9 mouse cellular contexts compared by ENCODE assay signal in genomic region chr16:86882529-86882928, GRCm38 (mm10).
DNase-seq lines count a peak whose midpoint lies in the region; ATAC-seq and TF ChIP-seq lines count a peak whose summit lies in the region.
"Had no signal": no experiment of that assay in that cellular context is flagged by ENCODE, and none has a peak within 500 bp of the region (broad histone marks: within the 10 kb centered on the region; RNA-seq: fewer than 3 reads in every experiment).

No protein-coding gene starts in this region.

- no peak for ATAC-seq in midbrain, embryonic 13.5 days
- peak; percentile 77 for ATAC-seq in lung, embryonic 14.5 days (ENCODE audit: insufficient read depth)
- ATAC-seq in CD4-positive, CD25-positive, alpha-beta regulatory T cell, adult 4 months: no peak

- H3K4me1 ChIP-seq in midbrain, embryonic 10.5 days: no peaks in the 10 kb centered on the region
- H3K4me1 ChIP-seq in midbrain, embryonic 13.5 days (replicated peaks): no peaks in the 10 kb centered on the region
- H3K4me1 ChIP-seq in lung, embryonic 14.5 days (ENCODE audit: insufficient read depth): no peaks in the 10 kb centered on the region

- H3K9me3 ChIP-seq in midbrain, embryonic 10.5 days (replicated peaks): no peaks in the 10 kb centered on the region
- H3K9me3 ChIP-seq in midbrain, embryonic 13.5 days: no peaks in the 10 kb centered on the region
- H3K9me3 ChIP-seq in lung, embryonic 14.5 days (ENCODE audit: low read depth, low read length): no peaks in the 10 kb centered on the region

- H3K27ac ChIP-seq in midbrain, embryonic 10.5 days (replicated peaks): no peak overlapping the region
- no peak overlapping the region for H3K27ac ChIP-seq in midbrain, embryonic 13.5 days
- no peak overlapping the region for H3K27ac ChIP-seq in lung, embryonic 14.5 days (ENCODE audit: low read depth)
- H3K27ac ChIP-seq: macrophage had no signal

- WGBS in midbrain, embryonic 10.5 days: 41% methylated on average over 6 of the region's 6 CpGs
- WGBS in midbrain, embryonic 13.5 days: 43% methylated on average over 6 of the region's 6 CpGs
- WGBS in lung, embryonic 14.5 days: 13% methylated on average over 6 of the region's 6 CpGs

- H3K4me2 ChIP-seq in midbrain, embryonic 13.5 days (replicated peaks): no peak overlapping the region
- no peak overlapping the region for H3K4me2 ChIP-seq in lung, embryonic 14.5 days

- no peaks in the 10 kb centered on the region for H3K36me3 ChIP-seq in midbrain, embryonic 10.5 days
- no peaks in the 10 kb centered on the region for H3K36me3 ChIP-seq in midbrain, embryonic 13.5 days
- H3K36me3 ChIP-seq in lung, embryonic 14.5 days (ENCODE audit: insufficient read depth): no peaks in the 10 kb centered on the region

- H3K4me3 ChIP-seq in midbrain, embryonic 10.5 days: no peak overlapping the region
- no peak overlapping the region for H3K4me3 ChIP-seq in midbrain, embryonic 13.5 days (replicated peaks)
- no peak overlapping the region for H3K4me3 ChIP-seq in lung, embryonic 14.5 days (ENCODE audit: low read depth, low read length)

- no peaks in the 10 kb centered on the region for H3K27me3 ChIP-seq in midbrain, embryonic 10.5 days (ENCODE audit: low read depth, poor library complexity, severe bottlenecking)
- no peaks in the 10 kb centered on the region for H3K27me3 ChIP-seq in midbrain, embryonic 13.5 days
- no peaks in the 10 kb centered on the region for H3K27me3 ChIP-seq in lung, embryonic 14.5 days (ENCODE audit: insufficient read depth, low read length)

- no peak overlapping the region for H3K9ac ChIP-seq in midbrain, embryonic 13.5 days (replicated peaks)
- H3K9ac ChIP-seq in lung, embryonic 14.5 days: no peak overlapping the region

- peak; percentile 92 for TF ChIP-seq CTCF in lung, embryonic 14.5 days (IDR thresholded peaks at IDR 0.05; ENCODE audit: low read depth)

- peak; percentile 39 for DNase-seq in midbrain, embryonic 10.5 days (ENCODE audit: low spot score)
- DNase-seq in cerebellum, postnatal 25 days: peak; percentile 25 to 62
- DNase-seq in heart, adult 9 months (ENCODE audit: low spot score in 2 of 2): peak; percentile 28 to 65
- peak; percentile 81 for DNase-seq in kidney, postnatal 10 days
- peak; percentile 95 for DNase-seq in lung, embryonic 14.5 days
- DNase-seq in right cerebral cortex, postnatal 10 days (ENCODE audit: low spot score in 2 of 2): peak; percentile 53 to 72

Comparison
In these comparisons a context has a peak if more than half of its experiments do, and no peak if none do; other contexts are left out.
1. DNase-seq: peak in every context shown above with its lines; median percentile 95 in lung, embryonic 14.5 days; 81 in kidney, postnatal 10 days; 62 in right cerebral cortex, postnatal 10 days; 46 in heart, adult 9 months; 44 in cerebellum, postnatal 25 days; 39 in midbrain, embryonic 10.5 days.